In genomic region chr7:110315352-110315751, GRCm38 (mm10) we compare ENCODE assay signal across 25 mouse cellular contexts.
A peak's percentile ranks its signal among the peaks of the same experiment; 100 is the strongest.
DNase-seq lines count a peak whose midpoint lies in the region; ATAC-seq lines count a peak whose summit lies in the region.
"Had no signal": no experiment of that assay in that cellular context is flagged by ENCODE, and none has a peak within 500 bp of the region (broad histone marks: within the 10 kb centered on the region; RNA-seq: fewer than 3 reads in every experiment).

No protein-coding gene starts in this region.

- peaks cover 10% of the 10 kb centered on the region; the same call in 1 of the 2 replicates for H3K4me1 ChIP-seq in heart, embryonic 11.5 days (ENCODE audit: control insufficient read depth, insufficient read depth, low read length)
- H3K4me1 ChIP-seq: hindbrain, embryonic 13.5 days; intestine, embryonic 15.5 days had no signal

- no peak overlapping the region for H3K4me2 ChIP-seq in heart, embryonic 11.5 days
- H3K4me2 ChIP-seq: embryonic facial prominence, embryonic 12.5 days; embryonic facial prominence, embryonic 15.5 days; heart, embryonic 12.5 days; heart, embryonic 15.5 days; hindbrain, embryonic 13.5 days; intestine, embryonic 15.5 days had no signal

- H3K27me3 ChIP-seq in heart, embryonic 11.5 days (ENCODE audit: control insufficient read depth, insufficient read depth, low read length) = no peaks in the 10 kb centered on the region
- H3K27me3 ChIP-seq: embryonic facial prominence, embryonic 12.5 days; embryonic facial prominence, embryonic 15.5 days; heart, embryonic 12.5 days; heart, embryonic 15.5 days; hindbrain, embryonic 13.5 days; intestine, embryonic 15.5 days had no signal

- peak; percentile 25 to 40 for DNase-seq in cerebellum, postnatal 10 days
- no peak for DNase-seq in cerebellum, adult 11 months
- peak; percentile 72 for DNase-seq in heart, adult 11 months
- DNase-seq in kidney, postnatal 36 days = peak; percentile 27 to 47
- no peak for DNase-seq in kidney, postnatal 4 days
- DNase-seq in brain, adult 2 months (ENCODE audit: low read depth, low spot score) = peak; percentile 44
- no peak for DNase-seq in thymus, postnatal 4 days
- DNase-seq: adrenal gland, adult 2 months; adrenal gland, postnatal 14 days; forebrain, postnatal 0 days; gastrocnemius, postnatal 10 days; gastrocnemius, postnatal 36 days; heart, postnatal 10 days; heart, postnatal 36 days had no signal

- peaks cover 37% of the 10 kb centered on the region for H3K36me3 ChIP-seq in heart, embryonic 11.5 days (ENCODE audit: control insufficient read depth, insufficient read depth, low read length)

- no peak for ATAC-seq in heart, embryonic 11.5 days (replicated peaks; ENCODE audit: insufficient number of reproducible peaks, low FRiP score, low TSS enrichment)
- ATAC-seq: CD4-positive, CD25-positive, alpha-beta regulatory T cell, adult 4 months; forebrain, embryonic 14.5 days; forebrain, postnatal 0 days; hindbrain, embryonic 16.5 days; intestine, embryonic 15.5 days had no signal

- H3K9ac ChIP-seq in heart, embryonic 11.5 days (ENCODE audit: low read depth, low read length) = no peak overlapping the region
- H3K9ac ChIP-seq: embryonic facial prominence, embryonic 12.5 days; embryonic facial prominence, embryonic 15.5 days; forebrain, postnatal 0 days; heart, embryonic 12.5 days; heart, embryonic 15.5 days; hindbrain, embryonic 13.5 days; intestine, embryonic 15.5 days had no signal

- H3K4me3 ChIP-seq in heart, embryonic 11.5 days (ENCODE audit: low read depth, low read length) = no peak overlapping the region
- H3K4me3 ChIP-seq: embryonic facial prominence, embryonic 12.5 days; embryonic facial prominence, embryonic 15.5 days; heart, embryonic 12.5 days; heart, embryonic 15.5 days; hindbrain, embryonic 10.5 days; hindbrain, embryonic 13.5 days; intestine, embryonic 15.5 days had no signal

- H3K9me3 ChIP-seq in heart, embryonic 11.5 days (replicated peaks; ENCODE audit: control insufficient read depth, low read length) = peaks cover 9% of the 10 kb centered on the region; the same call in 1 of the 2 replicates
- H3K9me3 ChIP-seq: embryonic facial prominence, embryonic 12.5 days; embryonic facial prominence, embryonic 15.5 days; heart, embryonic 15.5 days; hindbrain, embryonic 10.5 days; intestine, embryonic 15.5 days had no signal

- H3K27ac ChIP-seq in heart, embryonic 11.5 days (ENCODE audit: low read depth, low read length) = no peak overlapping the region
- H3K27ac ChIP-seq: embryonic facial prominence, embryonic 12.5 days; embryonic facial prominence, embryonic 15.5 days; heart, embryonic 15.5 days; hindbrain, embryonic 10.5 days; hindbrain, embryonic 13.5 days; intestine, embryonic 15.5 days had no signal

- WGBS in heart, embryonic 11.5 days (ENCODE audit: insufficient replicate concordance) = 65% methylated on average over 1 of the region's 1 CpGs

Comparison
In these comparisons a context has a peak if more than half of its experiments do, and no peak if none do; other contexts are left out.
1. DNase-seq: peak in cerebellum, postnatal 10 days (2 of 2), heart, adult 11 months (single experiment), kidney, postnatal 36 days (2 of 2) and brain, adult 2 months (single experiment); none in cerebellum, adult 11 months (single experiment), kidney, postnatal 4 days (0 of 2) and thymus, postnatal 4 days (single experiment).